Mouse (Mus musculus): ENCODE results near the gene Rnd1.

The Rnd1 gene

GRCm38 (mm10) chr15:98640157-98640556 lies 37.1 kb downstream of the Rnd1 start:
- no peak for DNase-seq (ENCODE audit: low spot score in 2 of 2)

- DNase-seq (ENCODE audit: low spot score in 2 of 2): no peak
Observed at GRCm38 (mm10) chr15:98637155-98637554, 40.1 kb downstream of the Rnd1 start.

- peak in 1 of 2 experiments; percentile 66 for DNase-seq (ENCODE audit: low spot score in 2 of 2)
Observed at GRCm38 (mm10) chr15:98636517-98636916, 40.7 kb downstream of the Rnd1 start.

- no peak for DNase-seq (ENCODE audit: low spot score in 2 of 2)
Observed at GRCm38 (mm10) chr15:98635291-98635841, 41.9 kb downstream of the Rnd1 start.

- peak; percentile 74 to 76 for DNase-seq (ENCODE audit: low spot score in 2 of 2)
Observed at GRCm38 (mm10) chr15:98634541-98635081, 42.6 kb downstream of the Rnd1 start.

GRCm38 (mm10) chr15:98633822-98634470 lies 43.3 kb downstream of the Rnd1 start:
- DNase-seq (ENCODE audit: low spot score in 2 of 2): no peak

GRCm38 (mm10) chr15:98632921-98633320 lies 44.3 kb downstream of the Rnd1 start:
- no peak for DNase-seq (ENCODE audit: low spot score in 2 of 2)

- DNase-seq (ENCODE audit: low spot score in 2 of 2): peak in 1 of 2 experiments; percentile 60
Observed at GRCm38 (mm10) chr15:98632107-98632744, 45.0 kb downstream of the Rnd1 start.

GRCm38 (mm10) chr15:98631493-98631892 lies 45.8 kb downstream of the Rnd1 start:
- no peak for DNase-seq (ENCODE audit: low spot score in 2 of 2)

GRCm38 (mm10) chr15:98630540-98630939 lies 46.7 kb downstream of the Rnd1 start, which contains the start of gene Cacnb3:
Gene Cacnb3 (plus strand): TSS chr15:98630840.
- no peak for DNase-seq (ENCODE audit: low spot score in 2 of 2)

- no peak for DNase-seq (ENCODE audit: low spot score in 2 of 2)
Observed at GRCm38 (mm10) chr15:98629464-98629863, 47.8 kb downstream of the Rnd1 start.

- DNase-seq (ENCODE audit: low spot score in 2 of 2): no peak
Observed at GRCm38 (mm10) chr15:98628589-98629254, 48.5 kb downstream of the Rnd1 start.

- no peak for DNase-seq (ENCODE audit: low spot score in 2 of 2)
Observed at GRCm38 (mm10) chr15:98626487-98627212, 50.6 kb downstream of the Rnd1 start.

- no peak for DNase-seq (ENCODE audit: low spot score in 2 of 2)
Observed at GRCm38 (mm10) chr15:98626078-98626477, 51.2 kb downstream of the Rnd1 start.

- DNase-seq (ENCODE audit: low spot score in 2 of 2): no peak
Observed at GRCm38 (mm10) chr15:98623361-98623821, 53.9 kb downstream of the Rnd1 start.

GRCm38 (mm10) chr15:98622721-98623120 lies 54.5 kb downstream of the Rnd1 start:
- DNase-seq (ENCODE audit: low spot score in 2 of 2): no peak

- no peak for DNase-seq (ENCODE audit: low spot score in 2 of 2)
Observed at GRCm38 (mm10) chr15:98622199-98622598, 55.1 kb downstream of the Rnd1 start.

GRCm38 (mm10) chr15:98617176-98617537 lies 60.1 kb downstream of the Rnd1 start:
- peak in 1 of 2 experiments; percentile 81 for DNase-seq (ENCODE audit: low spot score in 2 of 2)

GRCm38 (mm10) chr15:98616362-98617175 lies 60.7 kb downstream of the Rnd1 start:
- no peak for DNase-seq (ENCODE audit: low spot score in 2 of 2)

GRCm38 (mm10) chr15:98615751-98616150 lies 61.5 kb downstream of the Rnd1 start:
- DNase-seq (ENCODE audit: low spot score in 2 of 2): no peak

- no peak for DNase-seq (ENCODE audit: low spot score in 2 of 2)
Observed at GRCm38 (mm10) chr15:98614971-98615370, 62.3 kb downstream of the Rnd1 start.
